Mouse (Mus musculus): ENCODE measurements at regions not wholly inside any gene's neighbourhood (a gene's known extent, or its start where the extent isn't known, plus 50 kb on each side); places are given as distances from the start of the nearest gene placed in this dataset.

DNA sequence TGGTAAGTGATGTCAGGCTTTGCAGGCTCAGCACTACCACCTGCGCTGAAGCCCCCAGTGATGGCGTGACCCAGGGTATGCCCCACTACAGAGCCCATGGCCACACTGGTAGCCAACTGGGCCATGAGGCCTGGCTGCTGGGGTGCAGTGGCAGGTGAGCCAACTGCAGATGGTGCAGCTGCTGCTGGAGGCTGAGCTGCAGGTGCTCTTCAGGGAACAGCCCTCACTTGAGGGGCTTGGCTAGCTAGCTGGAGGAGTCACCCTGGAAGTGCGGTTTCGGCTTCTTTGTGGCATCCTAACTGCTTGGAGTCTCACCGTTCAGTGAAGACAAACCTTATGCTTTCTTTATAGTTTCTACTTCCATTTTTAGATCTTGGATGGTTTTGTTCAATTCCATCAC lies 1714.9 kb upstream of the Impad1 start:
- no peaks in the 10 kb centered on the region for H3K4me1 ChIP-seq (ENCODE audit: control insufficient read depth, insufficient read depth, low read length)
- H3K27ac ChIP-seq (ENCODE audit: insufficient read depth, low read length) = no peak overlapping the region
- H3K4me3 ChIP-seq (ENCODE audit: insufficient read depth, low read length) = no peak overlapping the region
- TF ChIP-seq CTCF (IDR thresholded peaks at IDR 0.05; ENCODE audit: extremely low read depth, insufficient read depth, low read length) = no peak
- TF ChIP-seq POLR2A (IDR thresholded peaks at IDR 0.05; ENCODE audit: extremely low read depth, insufficient read depth, low read length) = no peak

All from cortical plate, adult 2 months (tissue).